Mouse (Mus musculus) kidney, adult 9 months (tissue): ENCODE measurements at regions not wholly inside any gene's neighbourhood (a gene's known extent, or its start where the extent isn't known, plus 50 kb on each side); places are given as distances from the start of the nearest gene placed in this dataset.

ENCODE experiments used
- DNase-seq: peaks from one replicate; pipeline ENCODE4 v3.0.0; 2022

DNA sequence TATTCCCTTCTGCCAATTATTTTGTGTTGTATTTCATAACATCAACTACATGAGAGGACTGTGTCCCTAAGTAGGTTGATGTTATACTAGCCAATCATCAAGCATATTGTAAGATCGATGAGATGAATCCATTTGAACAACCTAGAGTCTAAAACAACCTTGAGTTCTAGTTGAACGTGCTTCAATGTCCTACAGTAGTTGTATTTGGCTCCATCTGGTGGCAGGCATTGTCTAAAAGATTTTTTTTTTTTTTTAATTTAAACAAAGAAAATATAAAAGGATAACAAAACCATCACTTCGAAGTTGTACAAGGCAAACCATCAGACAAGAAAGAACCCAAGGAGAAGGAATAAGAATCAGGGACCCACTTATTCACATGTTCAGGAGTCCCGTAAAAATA lies 114.4 kb downstream of the Pih1d3 start:
- peak; percentile 14 for DNase-seq

DNA sequence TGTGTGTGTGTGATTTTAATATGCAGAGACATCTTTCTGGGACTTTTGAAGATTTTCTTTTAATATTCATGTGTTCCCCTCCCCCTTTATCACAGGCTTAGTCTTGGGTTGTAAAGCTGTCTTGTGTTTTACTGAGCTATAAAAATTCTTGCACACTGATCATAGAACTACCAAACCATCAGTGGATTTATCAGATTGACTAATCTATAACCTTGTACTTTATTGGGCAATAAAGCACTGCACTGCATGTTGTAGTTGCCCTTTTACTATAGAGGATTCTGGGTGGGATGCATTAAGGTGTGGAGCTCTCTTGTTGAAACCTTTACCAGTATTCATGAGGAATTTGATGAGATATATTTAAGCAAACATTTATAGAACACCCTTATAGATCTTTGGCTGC lies 141.3 kb downstream of the Pih1d3 start:
- DNase-seq = no peak

- DNase-seq = no peak
Observed at GRCm38 (mm10) chr1:31377324-31377723, 154.7 kb downstream of the Pih1d3 start.

GRCm38 (mm10) chr1:31379032-31379431 lies 156.4 kb downstream of the Pih1d3 start:
- no peak for DNase-seq

DNA sequence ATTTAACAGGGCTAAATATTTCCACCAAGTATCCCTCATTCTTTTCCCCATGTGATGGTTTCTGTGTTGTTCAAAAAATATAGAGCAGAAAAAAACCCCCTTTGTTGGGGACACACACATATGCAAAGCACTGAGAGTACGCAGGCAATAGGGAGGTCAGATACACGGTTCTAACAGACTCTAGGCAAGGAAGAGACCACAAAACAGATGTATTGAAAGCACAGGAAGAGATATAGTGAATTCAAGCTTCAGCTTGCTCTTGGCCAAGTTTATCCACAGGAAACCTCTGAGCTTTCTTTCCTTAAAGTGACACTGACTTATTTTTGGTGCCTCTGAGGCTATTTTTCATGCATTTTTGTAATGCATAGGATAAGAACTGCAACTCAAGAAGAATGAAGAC lies 157.7 kb downstream of the Pih1d3 start:
- no peak for DNase-seq

- no peak for DNase-seq
Observed at GRCm38 (mm10) chr1:31382192-31382591, 159.6 kb downstream of the Pih1d3 start.
